25 mouse cellular contexts compared by ENCODE assay signal in genomic region chr4:82056671-82057070, GRCm38 (mm10).
DNase-seq lines count a peak whose midpoint lies in the region; ATAC-seq and TF ChIP-seq lines count a peak whose summit lies in the region.
"Had no signal": no experiment of that assay in that cellular context is flagged by ENCODE, and none has a peak within 500 bp of the region (broad histone marks: within the 10 kb centered on the region; RNA-seq: fewer than 3 reads in every experiment).

No protein-coding gene starts in this region.

- no peak for TF ChIP-seq EP300 in heart, postnatal 0 days (IDR thresholded peaks at IDR 0.05; ENCODE audit: low read depth)

- no peaks in the 10 kb centered on the region for H3K36me3 ChIP-seq in heart, postnatal 0 days (replicated peaks; ENCODE audit: control insufficient read depth, insufficient read depth, low read length)
- no peaks in the 10 kb centered on the region for H3K36me3 ChIP-seq in heart, embryonic 12.5 days
- H3K36me3 ChIP-seq: embryonic facial prominence, embryonic 13.5 days; intestine, embryonic 15.5 days; limb, embryonic 10.5 days; liver, embryonic 15.5 days; lung, embryonic 15.5 days; neural tube, embryonic 12.5 days had no signal

- no peaks in the 10 kb centered on the region; the same call in 1 of the 2 replicates for H3K9me3 ChIP-seq in heart, postnatal 0 days (replicated peaks; ENCODE audit: control insufficient read depth, low read length)
- no peaks in the 10 kb centered on the region for H3K9me3 ChIP-seq in heart, embryonic 12.5 days (replicated peaks)
- H3K9me3 ChIP-seq: embryonic facial prominence, embryonic 13.5 days; forebrain, embryonic 13.5 days; intestine, embryonic 15.5 days; limb, embryonic 10.5 days; liver, embryonic 15.5 days; lung, embryonic 15.5 days; neural tube, embryonic 12.5 days had no signal

- no peak for TF ChIP-seq CTCF in heart, postnatal 0 days (IDR thresholded peaks at IDR 0.05; ENCODE audit: low read depth)
- TF ChIP-seq CTCF in Patski (IDR thresholded peaks at IDR 0.05) = no peak

- H3K27ac ChIP-seq in heart, postnatal 0 days (ENCODE audit: low read depth) = peak overlapping the region; percentile 30; the same call in 1 of the 2 replicates
- no peak overlapping the region for H3K27ac ChIP-seq in heart, embryonic 12.5 days (ENCODE audit: poor library complexity, severe bottlenecking)
- H3K27ac ChIP-seq: embryonic facial prominence, embryonic 13.5 days; forebrain, embryonic 13.5 days; intestine, embryonic 15.5 days; limb, embryonic 10.5 days; liver, embryonic 15.5 days; lung, embryonic 15.5 days; neural tube, embryonic 12.5 days had no signal

- no peak overlapping the region for H3K4me3 ChIP-seq in heart, postnatal 0 days (ENCODE audit: low read depth, low read length)
- H3K4me3 ChIP-seq in heart, embryonic 12.5 days = no peak overlapping the region
- H3K4me3 ChIP-seq: embryonic facial prominence, embryonic 13.5 days; erythroblast, embryonic 14.5 days; forebrain, embryonic 13.5 days; intestine, embryonic 15.5 days; limb, embryonic 10.5 days; liver, embryonic 15.5 days; lung, embryonic 15.5 days; neural tube, embryonic 12.5 days had no signal

- POLR2A ChIA-PET in Patski (lab: Charles Lee) = interaction anchor here (0.6 kb wide), 2 partner anchors 249 to 553 kb away, joined by 3 read pairs; no protein-coding TSS in a partner anchor

- no peak for ATAC-seq in heart, postnatal 0 days (ENCODE audit: insufficient read depth, low read depth)
- ATAC-seq in heart, embryonic 12.5 days (ENCODE audit: insufficient number of reproducible peaks, low FRiP score) = no peak
- ATAC-seq in Patski = no peak
- ATAC-seq: forebrain, embryonic 13.5 days; hindbrain, embryonic 16.5 days; intestine, embryonic 15.5 days had no signal

- no peaks in the 10 kb centered on the region for H3K27me3 ChIP-seq in heart, postnatal 0 days (ENCODE audit: control insufficient read depth, insufficient read depth, low read length)
- H3K27me3 ChIP-seq in heart, embryonic 12.5 days (replicated peaks) = no peaks in the 10 kb centered on the region
- H3K27me3 ChIP-seq in Patski = no peaks in the 10 kb centered on the region
- H3K27me3 ChIP-seq: embryonic facial prominence, embryonic 13.5 days; forebrain, embryonic 13.5 days; intestine, embryonic 15.5 days; liver, embryonic 15.5 days; lung, embryonic 15.5 days; neural tube, embryonic 12.5 days had no signal

- no peak overlapping the region for H3K4me2 ChIP-seq in heart, postnatal 0 days (ENCODE audit: low read depth, low read length)
- H3K4me2 ChIP-seq in heart, embryonic 12.5 days = no peak overlapping the region
- H3K4me2 ChIP-seq: embryonic facial prominence, embryonic 13.5 days; forebrain, embryonic 13.5 days; intestine, embryonic 15.5 days; liver, embryonic 15.5 days; lung, embryonic 15.5 days; neural tube, embryonic 12.5 days had no signal

- peaks cover 4% of the 10 kb centered on the region; the same call in 1 of the 2 replicates for H3K4me1 ChIP-seq in heart, postnatal 0 days (ENCODE audit: control insufficient read depth, insufficient read depth)
- H3K4me1 ChIP-seq in heart, embryonic 12.5 days (replicated peaks) = no peaks in the 10 kb centered on the region
- H3K4me1 ChIP-seq: embryonic facial prominence, embryonic 13.5 days; forebrain, embryonic 13.5 days; intestine, embryonic 15.5 days; limb, embryonic 10.5 days; liver, embryonic 15.5 days; lung, embryonic 15.5 days; neural tube, embryonic 12.5 days had no signal

- peak; percentile 33 for DNase-seq in heart, postnatal 0 days (ENCODE audit: low spot score)
- DNase-seq in 3T3-L1 (ENCODE audit: low read depth, low spot score) (peak; percentile 16), Patski (ENCODE audit: low read depth, low spot score) (peak; percentile 34)
- DNase-seq in kidney, postnatal 25 days = peak; percentile 82
- DNase-seq in retina, embryonic 14.5 days (ENCODE audit: low spot score) = no peak
- DNase-seq in right cerebral cortex, postnatal 10 days (ENCODE audit: low spot score in 2 of 2) = no peak
- DNase-seq: adrenal gland, postnatal 10 days; B cell, adult 2 months; cerebellum, adult 8-10 months; cerebellum, postnatal 36 days; embryo, embryonic 11 days; liver; lung, postnatal 36 days; midbrain, embryonic 14.5 days; retina, postnatal 1 day had no signal

- no peak overlapping the region for H3K9ac ChIP-seq in heart, postnatal 0 days (replicated peaks; ENCODE audit: low read depth, low read length)
- no peak overlapping the region for H3K9ac ChIP-seq in heart, embryonic 12.5 days
- H3K9ac ChIP-seq: embryonic facial prominence, embryonic 13.5 days; forebrain, embryonic 13.5 days; intestine, embryonic 15.5 days; liver, embryonic 15.5 days; lung, embryonic 15.5 days; neural tube, embryonic 12.5 days had no signal

- in situ Hi-C loops in Patski (cut with MboI; ENCODE audit: low pct_unique_long_range_greater_than_20kb) = no loop called here

- 47% methylated on average over 1 of the region's 1 CpGs for WGBS in heart, postnatal 0 days
- 82% methylated on average over 1 of the region's 1 CpGs for WGBS in heart, embryonic 12.5 days

- CTCF ChIA-PET in Patski (lab: Charles Lee) = interaction anchor here (1.7 kb wide), 1 partner anchor 12 kb away, joined by 6 read pairs; no protein-coding TSS in a partner anchor

Comparison
In these comparisons a context has a peak if more than half of its experiments do, and no peak if none do; other contexts are left out.
1. DNase-seq: peak in heart, postnatal 0 days (single experiment), 3T3-L1 (single experiment), Patski (single experiment) and kidney, postnatal 25 days (2 of 2); none in retina, embryonic 14.5 days (single experiment) and right cerebral cortex, postnatal 10 days (0 of 2).